Mouse (Mus musculus): ENCODE data around the gene Sort1. TPM values are rescaled to one million over a fixed set of nuclear protein-coding genes. Genes with fewer than 3 reads are reported as not detected.

The Sort1 gene
- polyA plus RNA-seq, 1 experiment from 2014 or later = 5.4 TPM

DNA sequence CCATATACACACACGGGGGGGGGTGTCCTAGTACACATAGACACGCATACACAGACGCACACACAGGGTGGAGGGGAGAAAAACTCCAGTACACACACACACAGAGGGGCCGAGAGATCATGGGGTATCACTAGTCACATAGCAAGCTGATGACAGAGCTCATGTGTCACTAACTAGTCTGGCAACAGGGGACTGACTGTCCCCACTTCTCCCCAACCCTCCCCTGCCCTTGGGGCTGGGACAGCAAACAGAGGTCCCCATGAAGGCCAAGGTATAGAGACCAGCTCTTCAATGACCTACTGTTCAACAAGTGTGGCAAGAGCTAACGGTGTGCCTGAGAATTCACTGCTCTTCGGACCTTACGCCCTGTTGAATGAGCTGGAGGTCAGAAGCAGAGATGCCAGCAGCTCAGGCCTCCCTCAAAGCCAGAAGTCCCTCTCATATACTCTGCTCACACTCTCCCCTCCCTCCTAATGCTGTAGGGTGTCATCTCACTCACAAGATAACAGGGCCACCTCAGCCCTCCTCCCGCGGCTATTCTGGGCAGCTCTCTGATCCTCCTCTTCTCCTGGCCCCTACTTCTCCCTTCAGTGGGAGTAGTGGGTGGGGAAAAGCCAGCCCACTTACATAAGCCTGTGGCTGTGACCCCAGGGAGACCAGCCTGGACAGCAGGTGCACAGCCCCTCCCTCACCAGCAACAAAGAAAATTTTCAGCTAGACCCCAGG is 80.6 kb downstream of the Sort1 start, which contains the start of gene Mybphl:
Gene Mybphl (plus strand): TSS at position 642 of the 726 bp plus-strand sequence.
- Histone ChIP-seq H3K4me1 (ENCODE audit: control insufficient read depth, insufficient read depth, low read length) (peaks cover 24% of the 10 kb centered on the region), H3K4me3 (ENCODE audit: low read length) (peak within 1 kb of the TSS; percentile 26; the same call in 1 of the 2 replicates), H3K27ac (ENCODE audit: low read length) (peak within 1 kb of the TSS; percentile 52), H3K36me3 (ENCODE audit: control insufficient read depth, insufficient read depth) (no peaks in the 10 kb centered on the region), H3K9ac (ENCODE audit: low read length) (peak within 1 kb of the TSS; percentile 50), H3K27me3 (ENCODE audit: control insufficient read depth, insufficient read depth, low read length) (no peaks in the 10 kb centered on the region), H3K4me2 (ENCODE audit: low read depth, low read length) (peak within 1 kb of the TSS; percentile 0; the same call in 1 of the 2 replicates), H3K9me3 (replicated peaks; ENCODE audit: control insufficient read depth, low read length) (no peaks in the 10 kb centered on the region)
- 40% methylated on average over 9 of the region's 9 CpGs for WGBS
- ATAC-seq (replicated peaks; ENCODE audit: extremely low read depth, insufficient read depth, low FRiP score) = peak; percentile 71

- H3K36me3 ChIP-seq (ENCODE audit: control insufficient read depth, insufficient read depth) = no peaks in the 10 kb centered on the region
- no peaks in the 10 kb centered on the region for H3K9me3 ChIP-seq (replicated peaks; ENCODE audit: control insufficient read depth, low read length)
- H3K4me1 ChIP-seq (ENCODE audit: control insufficient read depth, insufficient read depth, low read length) = peaks cover 21% of the 10 kb centered on the region
- no peak overlapping the region for H3K27ac ChIP-seq (ENCODE audit: low read length)
- no peaks in the 10 kb centered on the region for H3K27me3 ChIP-seq (ENCODE audit: control insufficient read depth, insufficient read depth, low read length)
- no peak overlapping the region for H3K9ac ChIP-seq (ENCODE audit: low read length)
- ATAC-seq (replicated peaks; ENCODE audit: extremely low read depth, insufficient read depth, low FRiP score) = no peak
- peak overlapping the region; percentile 23 for H3K4me2 ChIP-seq (ENCODE audit: low read depth, low read length)
- no peak overlapping the region for H3K4me3 ChIP-seq (ENCODE audit: low read length)
- WGBS = 62% methylated on average over 9 of the region's 9 CpGs
Observed at GRCm38 (mm10) chr3:108367173-108367572, 83.3 kb downstream of the Sort1 start.

DNA sequence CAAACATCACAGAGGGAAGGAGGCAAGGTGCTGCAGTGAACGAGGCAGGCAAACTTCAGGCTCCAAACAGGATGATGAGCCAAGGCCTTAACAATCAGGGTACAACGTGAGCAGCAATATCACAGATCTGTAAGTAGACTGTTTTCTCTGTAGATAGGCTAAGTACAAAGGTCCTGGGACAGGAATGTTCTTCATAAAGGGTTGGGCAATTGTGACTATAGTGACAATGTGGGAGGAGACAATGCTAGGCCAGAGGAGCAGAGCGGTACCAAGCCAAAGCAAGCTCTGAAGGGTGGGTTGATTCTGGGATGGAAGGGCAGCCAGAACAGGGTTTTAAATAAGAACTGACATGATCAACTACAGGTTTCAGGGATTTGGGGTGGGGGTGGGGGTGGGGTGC is 83.9 kb downstream of the Sort1 start:
- Histone ChIP-seq H3K4me3 (ENCODE audit: low read length) (no peak overlapping the region), H3K9ac (ENCODE audit: low read length) (no peak overlapping the region), H3K9me3 (replicated peaks; ENCODE audit: control insufficient read depth, low read length) (no peaks in the 10 kb centered on the region), H3K27ac (ENCODE audit: low read length) (no peak overlapping the region), H3K4me2 (ENCODE audit: low read depth, low read length) (no peak overlapping the region), H3K36me3 (ENCODE audit: control insufficient read depth, insufficient read depth) (no peaks in the 10 kb centered on the region), H3K27me3 (ENCODE audit: control insufficient read depth, insufficient read depth, low read length) (no peaks in the 10 kb centered on the region), H3K4me1 (ENCODE audit: control insufficient read depth, insufficient read depth, low read length) (peaks cover 27% of the 10 kb centered on the region)
- ATAC-seq (replicated peaks; ENCODE audit: extremely low read depth, insufficient read depth, low FRiP score) = no peak
- 67% methylated on average over 3 of the region's 3 CpGs for WGBS

DNA sequence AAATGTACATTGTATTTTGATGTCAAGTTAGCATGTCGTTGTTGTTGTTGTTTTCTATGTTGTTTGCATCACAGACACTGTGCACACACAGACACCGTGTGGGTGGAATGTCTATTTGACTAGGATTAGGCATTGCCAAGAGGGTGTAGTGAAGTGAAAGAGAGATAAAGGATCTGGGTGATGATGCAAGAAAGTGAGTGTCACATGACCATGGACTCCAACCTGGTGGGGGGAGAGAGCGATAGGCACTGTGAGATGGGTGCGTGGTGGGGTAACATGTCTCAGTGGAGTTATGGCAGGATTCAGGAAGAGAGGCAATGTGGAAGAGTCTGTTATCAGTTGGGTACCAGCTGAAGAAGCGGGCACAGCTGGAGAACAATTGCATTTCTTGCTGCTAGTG is 84.8 kb downstream of the Sort1 start:
- H3K27ac ChIP-seq (ENCODE audit: low read length) = no peak overlapping the region
- no peak for ATAC-seq (replicated peaks; ENCODE audit: extremely low read depth, insufficient read depth, low FRiP score)
- H3K9ac ChIP-seq (ENCODE audit: low read length) = no peak overlapping the region
- 79% methylated on average over 5 of the region's 5 CpGs for WGBS
- no peaks in the 10 kb centered on the region for H3K27me3 ChIP-seq (ENCODE audit: control insufficient read depth, insufficient read depth, low read length)
- peaks cover 26% of the 10 kb centered on the region for H3K4me1 ChIP-seq (ENCODE audit: control insufficient read depth, insufficient read depth, low read length)
- no peak overlapping the region for H3K4me3 ChIP-seq (ENCODE audit: low read length)
- H3K9me3 ChIP-seq (replicated peaks; ENCODE audit: control insufficient read depth, low read length) = no peaks in the 10 kb centered on the region
- H3K36me3 ChIP-seq (ENCODE audit: control insufficient read depth, insufficient read depth) = no peaks in the 10 kb centered on the region
- H3K4me2 ChIP-seq (ENCODE audit: low read depth, low read length) = no peak overlapping the region

DNA sequence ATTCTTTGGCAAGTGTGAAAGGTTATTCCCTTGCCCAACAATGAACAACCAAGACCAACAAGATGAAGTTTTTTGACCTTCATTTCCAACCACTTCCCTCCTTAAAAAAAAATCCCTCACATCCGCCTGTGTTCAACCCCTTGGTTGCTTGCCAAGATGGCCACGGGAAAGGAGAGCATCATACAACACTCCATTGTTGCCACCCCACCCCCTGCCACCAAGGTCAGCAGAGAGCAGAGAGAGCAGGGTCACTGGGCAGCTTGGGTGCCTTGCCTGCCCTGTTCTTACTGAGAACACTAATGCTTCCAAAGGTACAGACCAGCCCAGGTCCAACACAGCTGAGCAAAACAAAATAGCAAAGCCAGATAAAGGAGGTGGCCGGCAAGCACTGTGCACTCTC is 88.4 kb downstream of the Sort1 start:
- Histone ChIP-seq H3K27ac (ENCODE audit: low read length) (no peak overlapping the region), H3K9me3 (replicated peaks; ENCODE audit: control insufficient read depth, low read length) (no peaks in the 10 kb centered on the region), H3K36me3 (ENCODE audit: control insufficient read depth, insufficient read depth) (no peaks in the 10 kb centered on the region), H3K4me3 (ENCODE audit: low read length) (no peak overlapping the region), H3K4me1 (ENCODE audit: control insufficient read depth, insufficient read depth, low read length) (peaks cover 14% of the 10 kb centered on the region), H3K9ac (ENCODE audit: low read length) (no peak overlapping the region), H3K27me3 (ENCODE audit: control insufficient read depth, insufficient read depth, low read length) (no peaks in the 10 kb centered on the region), H3K4me2 (ENCODE audit: low read depth, low read length) (0 out of 2 replicates have a peak overlapping the region, but pooled peaks have one; percentile 2)
- no peak for ATAC-seq (replicated peaks; ENCODE audit: extremely low read depth, insufficient read depth, low FRiP score)
- 18% methylated on average over 3 of the region's 3 CpGs for WGBS

- no peak for ATAC-seq (replicated peaks; ENCODE audit: extremely low read depth, insufficient read depth, low FRiP score)
- H3K27me3 ChIP-seq (ENCODE audit: control insufficient read depth, insufficient read depth, low read length) = no peaks in the 10 kb centered on the region
- WGBS = 37% methylated on average over 3 of the region's 3 CpGs
Observed at GRCm38 (mm10) chr3:108372691-108373090, 88.8 kb downstream of the Sort1 start.

DNA sequence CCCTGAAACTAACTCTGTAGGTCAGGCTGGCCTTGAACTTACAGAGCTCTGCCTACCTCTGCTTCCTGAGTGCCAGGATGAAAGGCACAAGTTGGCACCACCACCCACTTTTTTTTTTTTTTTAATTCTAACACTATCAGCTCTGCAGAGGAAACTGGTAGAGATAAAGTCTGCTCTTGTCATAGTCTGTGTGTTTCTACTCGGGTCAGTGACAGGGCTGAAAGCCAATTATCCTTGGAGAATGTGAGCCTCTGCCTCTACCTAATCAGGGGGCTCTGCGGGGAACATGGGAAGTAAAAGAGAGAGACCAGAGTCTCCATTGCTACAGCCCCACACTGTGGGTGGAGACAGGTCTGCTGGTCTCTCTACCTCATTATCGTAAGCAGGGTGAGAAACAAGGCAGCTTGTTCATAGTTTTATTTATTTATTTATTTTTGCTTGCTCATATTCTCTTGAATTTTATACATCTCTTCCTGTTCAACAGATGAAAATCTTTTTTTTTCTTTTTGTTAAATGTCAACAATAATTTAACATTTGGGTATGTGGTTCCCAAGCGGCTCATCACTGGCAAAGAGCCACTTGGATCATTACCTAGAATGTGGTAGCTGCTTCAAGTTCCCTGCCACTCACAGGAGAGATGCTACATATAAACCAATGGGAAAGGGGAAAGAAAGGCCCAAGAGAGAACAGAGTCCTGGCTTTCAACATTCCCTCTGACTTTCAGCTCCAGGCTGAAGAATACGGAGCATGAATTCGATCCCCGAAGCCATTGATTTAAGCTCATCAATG is 95.2 kb downstream of the Sort1 start:
- Histone ChIP-seq H3K4me3 (ENCODE audit: low read length) (no peak overlapping the region), H3K27ac (ENCODE audit: low read length) (peak overlapping the region; percentile 44), H3K36me3 (ENCODE audit: control insufficient read depth, insufficient read depth) (no peaks in the 10 kb centered on the region), H3K9me3 (replicated peaks; ENCODE audit: control insufficient read depth, low read length) (no peaks in the 10 kb centered on the region), H3K4me1 (ENCODE audit: control insufficient read depth, insufficient read depth, low read length) (peaks cover 25% of the 10 kb centered on the region), H3K9ac (ENCODE audit: low read length) (no peak overlapping the region), H3K27me3 (ENCODE audit: control insufficient read depth, insufficient read depth, low read length) (no peaks in the 10 kb centered on the region), H3K4me2 (ENCODE audit: low read depth, low read length) (no peak overlapping the region)
- ATAC-seq (replicated peaks; ENCODE audit: extremely low read depth, insufficient read depth, low FRiP score) = no peak; the same call in 1 of the 2 replicates
- WGBS = 56% methylated on average over 7 of the region's 7 CpGs

More at GRCm38 (mm10) chr3:108372691-108373090, 88.8 kb downstream of the Sort1 start:
- Histone ChIP-seq H3K4me2 (ENCODE audit: low read depth, low read length) (no peak overlapping the region), H3K4me3 (ENCODE audit: low read length) (no peak overlapping the region), H3K27ac (ENCODE audit: low read length) (no peak overlapping the region), H3K9ac (ENCODE audit: low read length) (no peak overlapping the region), H3K4me1 (ENCODE audit: control insufficient read depth, insufficient read depth, low read length) (peaks cover 14% of the 10 kb centered on the region), H3K9me3 (replicated peaks; ENCODE audit: control insufficient read depth, low read length) (no peaks in the 10 kb centered on the region), H3K36me3 (ENCODE audit: control insufficient read depth, insufficient read depth) (no peaks in the 10 kb centered on the region)

GRCm38 (mm10) chr3:108380695-108381094 is 96.8 kb downstream of the Sort1 start:
- Histone ChIP-seq H3K4me2 (ENCODE audit: low read depth, low read length) (no peak overlapping the region), H3K4me1 (ENCODE audit: control insufficient read depth, insufficient read depth, low read length) (peaks cover 34% of the 10 kb centered on the region), H3K27ac (ENCODE audit: low read length) (no peak overlapping the region), H3K9ac (ENCODE audit: low read length) (no peak overlapping the region), H3K36me3 (ENCODE audit: control insufficient read depth, insufficient read depth) (no peaks in the 10 kb centered on the region), H3K9me3 (replicated peaks; ENCODE audit: control insufficient read depth, low read length) (no peaks in the 10 kb centered on the region), H3K27me3 (ENCODE audit: control insufficient read depth, insufficient read depth, low read length) (no peaks in the 10 kb centered on the region), H3K4me3 (ENCODE audit: low read length) (no peak overlapping the region)
- no peak for ATAC-seq (replicated peaks; ENCODE audit: extremely low read depth, insufficient read depth, low FRiP score)
- WGBS = 86% methylated on average over 6 of the region's 6 CpGs

Measured in heart, embryonic 16.5 days (tissue).